Mouse (Mus musculus) layer of hippocampus, adult 18-20 months (tissue): Measurements from ENCODE around the gene Cop1. TPM values are rescaled to one million over a fixed set of nuclear protein-coding genes. Genes with fewer than 3 reads are reported as not detected.

Experiments used
- DNase-seq, 2 experiments: peaks; one replicate each; pipeline ENCODE4 v3.0.0; 2022; ENCODE audit warnings: low spot score in 2 of 2
- total RNA-seq, 2 experiments: library from RNA; stranded (reverse); gene quantifications; 2 replicates each; pipeline ENCODE4 v1.2.3; 2021

The Cop1 gene
- total RNA-seq, 2 experiments from 2014 or later, result 120 to 138 TPM

DNA sequence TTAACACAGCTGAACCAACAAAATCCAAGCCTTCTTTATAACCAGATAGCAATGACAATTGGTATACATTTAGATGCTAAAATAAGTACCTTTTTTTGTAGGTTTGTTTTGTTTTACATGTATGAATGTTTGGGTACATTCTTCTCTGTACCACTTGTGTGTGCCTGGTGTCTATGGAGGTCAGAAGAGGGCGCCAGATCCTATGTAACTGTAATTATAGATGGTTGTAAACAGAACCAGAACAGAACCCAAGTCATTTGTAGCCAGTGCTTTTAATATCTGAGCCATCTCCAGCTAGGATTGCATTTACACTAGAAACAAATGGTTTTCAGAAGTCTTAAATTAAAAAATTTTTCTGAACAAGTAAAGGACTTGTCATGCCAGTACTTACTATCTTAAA lies 54.7 kb downstream of the Cop1 start:
- DNase-seq, result no peak

DNA sequence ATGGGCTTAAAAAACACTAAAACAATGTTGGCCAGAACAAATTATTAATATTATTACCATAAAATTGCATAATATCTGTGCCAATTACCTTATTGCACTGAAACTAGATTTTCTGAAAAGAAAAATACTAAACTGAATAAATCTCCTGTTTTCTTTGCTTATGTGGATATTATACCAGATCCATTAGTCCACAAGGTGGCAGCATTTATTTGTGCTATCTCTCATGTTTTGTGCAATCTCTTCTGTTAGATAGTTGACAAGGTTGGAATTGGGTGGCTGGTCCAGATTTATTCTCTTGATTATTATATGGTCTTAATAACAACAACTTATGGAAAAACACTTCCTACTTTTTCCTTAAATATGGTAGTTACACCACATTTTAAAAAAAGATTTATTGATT lies 58.1 kb downstream of the Cop1 start:
- peak in 1 of 2 experiments; percentile 73 for DNase-seq

GRCm38 (mm10) chr1:159290859-159291258 lies 58.7 kb downstream of the Cop1 start:
- no peak for DNase-seq

- no peak for DNase-seq
These were observed 69.4 kb downstream of the Cop1 start for GRCm38 (mm10) chr1:159301418-159302082.

DNA sequence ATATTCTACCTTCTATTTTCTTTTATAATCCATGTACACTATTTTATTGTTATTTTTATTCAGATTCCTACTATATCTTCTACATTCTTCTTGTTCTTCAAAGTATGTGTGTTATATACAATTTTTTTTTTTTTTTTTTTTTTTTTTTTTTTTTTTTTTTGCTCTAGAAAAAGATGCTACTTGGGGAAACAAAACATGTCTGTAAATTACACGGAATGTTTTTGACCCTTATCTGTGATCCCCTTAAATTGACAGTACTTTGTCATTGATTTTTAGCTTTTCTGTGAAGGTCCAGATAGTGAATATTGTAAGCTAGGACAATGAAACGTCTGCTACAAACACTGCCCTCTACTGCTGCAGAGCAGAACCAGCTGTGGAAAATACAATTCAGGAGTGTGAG lies 81.5 kb downstream of the Cop1 start:
- no peak for DNase-seq

DNA sequence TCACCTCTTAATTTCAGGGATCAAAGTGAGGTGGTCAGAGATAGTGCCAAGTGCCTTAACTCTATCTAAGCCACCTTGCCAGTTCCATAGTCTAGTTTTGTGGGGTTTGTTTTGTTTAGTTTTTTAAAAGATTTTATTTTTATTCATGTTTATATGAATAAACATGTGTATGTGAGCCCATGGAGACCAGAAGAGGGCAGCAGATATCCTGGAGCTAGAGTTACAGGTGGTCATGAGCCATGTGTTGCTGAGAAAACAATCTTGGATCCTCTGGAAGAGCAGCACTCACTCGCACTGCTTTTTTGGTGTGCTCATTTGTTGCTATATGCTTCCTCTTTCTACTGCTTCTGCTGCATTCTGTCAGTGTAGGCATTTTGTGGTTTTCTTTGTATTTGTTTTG lies 90.5 kb downstream of the Cop1 start:
- peak in 1 of 2 experiments; percentile 22 for DNase-seq

DNA sequence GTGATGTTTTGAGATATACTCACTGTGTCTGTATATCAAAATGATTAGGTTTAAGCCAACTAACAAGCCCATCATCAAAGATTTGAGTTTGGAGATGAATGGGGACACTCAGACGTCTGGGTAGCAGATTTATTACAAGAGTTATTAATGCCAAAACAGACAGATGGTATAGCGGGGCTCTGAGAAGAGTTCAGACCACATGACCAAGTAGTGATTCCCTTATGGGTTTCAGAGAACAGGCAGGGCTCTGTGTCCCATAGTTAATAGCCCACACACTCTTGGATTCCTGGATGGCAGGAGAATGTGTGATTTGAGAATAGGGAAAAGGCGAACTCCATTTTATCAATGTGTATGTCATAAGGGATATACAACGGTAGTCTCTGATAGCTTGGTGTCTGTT lies 98.9 kb downstream of the Cop1 start:
- peak in 1 of 2 experiments; percentile 11 for DNase-seq

GRCm38 (mm10) chr1:159334157-159334556 lies 102.0 kb downstream of the Cop1 start:
- DNase-seq, result no peak

- DNase-seq, result no peak
These were observed 110.2 kb downstream of the Cop1 start for GRCm38 (mm10) chr1:159342355-159342754.

GRCm38 (mm10) chr1:159355027-159355570 lies 123.0 kb downstream of the Cop1 start:
- DNase-seq, result peak in 1 of 2 experiments; percentile 14

DNA sequence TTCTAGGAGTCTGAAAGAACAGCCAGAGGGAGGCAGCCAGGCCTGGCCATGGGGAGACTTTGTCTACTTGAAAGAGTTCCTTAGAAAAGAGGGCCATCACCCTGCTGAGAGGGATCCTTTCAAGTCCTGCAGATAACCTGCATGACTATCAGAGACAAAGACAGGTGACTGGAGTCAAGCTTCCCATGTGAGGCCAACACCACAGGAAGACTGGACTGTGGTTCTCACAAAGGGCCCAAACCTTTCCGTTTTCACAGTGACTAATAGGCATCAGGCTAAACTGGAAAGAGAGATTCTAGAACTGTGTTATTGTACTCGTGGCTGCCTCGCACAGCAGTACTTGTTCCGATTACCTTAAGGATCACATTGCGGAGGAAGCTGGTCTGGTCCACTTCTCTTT lies 126.6 kb downstream of the Cop1 start:
- DNase-seq, result no peak

DNA sequence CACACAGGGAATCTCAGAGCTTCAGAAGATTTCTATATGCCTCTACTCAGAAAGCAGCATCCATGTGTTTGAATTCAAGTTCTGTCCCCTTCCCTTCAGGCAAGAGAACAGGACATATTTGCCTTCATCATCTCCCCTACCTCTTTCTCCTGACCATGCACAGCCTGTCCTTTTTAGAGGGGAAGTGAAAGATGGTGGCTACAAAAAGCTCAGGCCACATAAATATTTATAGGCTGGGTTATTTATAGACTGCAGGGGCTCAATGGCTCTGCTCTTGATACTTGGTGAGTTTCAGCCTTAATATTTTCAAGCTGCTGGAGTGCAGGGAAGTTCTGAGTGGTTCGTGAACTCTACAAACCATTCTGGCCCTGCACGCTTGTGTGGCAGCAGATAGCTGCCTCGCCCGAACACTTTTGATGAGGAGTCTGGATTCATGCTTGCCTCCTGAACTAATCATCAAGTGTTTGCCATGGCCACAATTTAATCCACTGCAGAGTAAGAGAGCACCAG lies 139.8 kb downstream of the Cop1 start:
- no peak for DNase-seq

GRCm38 (mm10) chr1:159382218-159382617 lies 150.1 kb downstream of the Cop1 start:
- no peak for DNase-seq

GRCm38 (mm10) chr1:159382916-159383315 lies 150.8 kb downstream of the Cop1 start:
- no peak for DNase-seq

- peak; percentile 40 to 68 for DNase-seq
These were observed 154.3 kb downstream of the Cop1 start for GRCm38 (mm10) chr1:159386458-159386857.

DNA sequence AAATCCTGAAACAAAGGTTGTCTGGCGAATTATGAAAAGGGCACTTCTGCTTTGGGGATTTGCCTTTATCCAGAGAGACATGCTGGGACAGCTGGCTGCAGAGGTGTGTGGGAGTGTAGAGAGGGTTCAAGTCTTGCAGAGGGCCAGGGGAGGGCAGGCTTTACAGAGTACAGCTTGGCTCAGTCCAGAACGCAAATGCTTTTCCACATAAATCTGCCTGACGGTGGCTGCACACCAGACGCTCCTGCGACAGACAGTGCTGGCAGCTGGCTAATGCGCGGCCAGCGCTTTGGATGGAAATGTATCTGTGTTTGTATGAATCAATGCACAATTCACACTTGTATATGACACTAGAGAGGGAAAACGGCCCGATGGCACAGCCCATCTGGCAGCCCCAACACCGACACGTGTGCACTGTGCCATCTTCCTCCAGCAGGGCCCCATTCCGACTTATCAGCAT lies 156.5 kb downstream of the Cop1 start:
- peak; percentile 19 to 36 for DNase-seq

DNA sequence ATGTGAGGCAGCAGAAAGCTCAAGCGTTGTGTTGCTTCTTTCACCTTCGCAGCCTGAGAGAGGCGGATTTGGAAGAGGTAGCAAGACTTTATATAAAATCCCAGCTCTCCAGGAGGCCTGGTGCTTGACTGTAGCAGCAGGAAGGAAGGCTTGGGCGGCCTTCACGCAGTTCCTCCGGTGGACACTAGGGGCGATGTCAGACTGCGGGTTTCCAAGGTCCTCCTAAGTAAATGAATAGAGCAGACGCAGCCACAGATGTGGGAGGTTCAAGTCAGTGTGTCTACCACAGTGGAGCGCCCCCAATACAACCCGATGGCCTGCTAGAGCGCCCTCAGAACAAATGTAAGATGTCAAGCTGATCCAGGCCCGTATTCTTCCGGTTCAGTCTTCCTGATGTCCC lies 157.9 kb downstream of the Cop1 start:
- DNase-seq, result peak; percentile 57 to 90

DNA sequence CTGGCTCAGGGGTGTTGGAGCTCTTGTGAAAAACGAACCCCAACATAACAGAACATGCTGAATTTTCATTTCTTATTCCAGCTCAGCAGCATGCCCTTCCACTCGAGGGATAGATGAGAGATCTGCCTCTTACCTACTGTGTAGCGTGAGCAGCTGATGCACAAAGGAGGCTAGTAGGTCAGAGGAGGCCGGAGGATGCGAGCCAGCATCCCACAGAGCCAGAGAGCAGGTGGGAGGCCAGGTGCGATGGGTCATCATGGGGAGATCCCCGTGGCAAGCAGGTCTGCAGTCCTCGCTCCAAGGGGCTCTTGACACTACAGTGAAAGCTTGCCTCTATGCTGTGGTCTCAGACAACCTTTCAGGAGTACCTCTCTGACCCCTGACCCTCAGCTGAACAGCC lies 160.5 kb downstream of the Cop1 start:
- no peak for DNase-seq

DNA sequence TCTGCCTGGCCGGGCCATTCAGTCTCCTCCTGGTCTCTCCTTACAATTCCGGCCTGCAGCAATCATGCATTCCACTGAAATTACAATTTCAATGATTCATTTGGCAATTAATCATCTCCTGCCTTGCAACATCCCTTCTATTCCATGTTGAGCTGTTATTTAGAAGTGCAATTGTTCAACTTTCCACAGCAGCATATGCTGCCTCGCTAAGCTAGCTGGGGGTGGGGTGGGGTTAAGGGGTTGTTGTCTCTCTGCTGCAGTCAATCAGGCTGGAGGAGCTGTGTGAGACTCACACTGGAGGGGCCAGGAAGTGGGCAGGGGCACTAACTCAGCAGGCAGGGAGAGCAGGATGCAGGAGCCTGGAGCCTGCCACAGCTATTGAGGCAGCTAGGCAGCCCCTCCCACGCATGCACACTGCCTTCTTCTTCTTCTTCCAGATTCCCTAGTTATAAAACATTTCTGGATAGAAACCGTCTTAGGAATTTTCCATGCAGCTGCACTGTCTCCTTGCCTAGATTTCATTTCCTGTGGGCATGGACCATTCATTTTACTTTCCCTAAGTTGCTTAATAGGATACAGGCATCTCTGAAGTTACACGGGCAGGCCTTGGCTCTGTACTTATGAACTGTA lies 161.1 kb downstream of the Cop1 start:
- peak; percentile 68 to 90 for DNase-seq

DNA sequence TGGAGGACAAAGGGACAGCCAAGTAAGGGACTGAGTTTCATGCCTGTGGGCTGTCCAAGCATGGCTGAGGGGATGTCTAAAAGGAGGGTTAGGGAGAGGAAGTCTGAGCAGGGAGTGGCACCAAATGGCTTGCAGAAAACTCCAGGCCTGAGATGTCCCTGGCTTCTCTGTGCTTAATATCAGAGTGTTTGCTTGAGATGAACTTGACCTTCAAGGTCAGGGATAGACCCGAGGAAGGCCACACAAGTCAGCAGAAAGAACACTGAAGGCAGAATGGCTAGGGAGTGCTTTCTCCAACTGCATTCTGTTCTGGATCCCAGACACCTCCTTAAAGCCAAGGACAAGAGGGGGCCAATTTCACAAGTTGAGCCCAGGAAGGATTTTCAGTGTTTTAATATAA lies 161.8 kb downstream of the Cop1 start:
- DNase-seq, result no peak

DNA sequence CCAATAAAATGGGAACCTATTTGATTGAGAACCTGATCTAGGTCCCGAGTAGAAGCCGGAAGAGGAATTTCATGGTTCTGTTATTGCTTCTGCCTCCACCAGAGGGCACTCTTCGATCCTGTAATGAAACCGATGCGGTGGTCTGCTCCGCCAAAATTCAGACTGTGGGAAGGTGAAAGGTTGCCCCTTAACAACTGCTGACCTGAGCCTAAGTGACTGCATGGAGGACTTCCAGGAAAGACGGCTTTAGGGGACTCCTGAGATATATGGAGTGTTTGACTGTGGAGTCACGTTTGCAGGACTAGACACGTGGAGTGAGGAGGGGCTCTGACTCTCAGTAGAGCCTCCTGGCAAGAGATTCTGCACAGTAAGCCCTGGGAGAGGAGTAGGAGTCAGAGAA lies 164.4 kb downstream of the Cop1 start:
- peak in 1 of 2 experiments; percentile 72 for DNase-seq
